Mouse (Mus musculus) CD8-positive naive resting alpha-beta T cell, adult 2 months (primary cell): ENCODE data around the gene Tram2.

Experiments
- DNase-seq, 2 experiments: peaks; one replicate each; pipeline ENCODE4 v3.0.0; 2022; ENCODE audit warnings: low read depth in 2 of 2, low spot score in 2 of 2

The Tram2 gene

DNA sequence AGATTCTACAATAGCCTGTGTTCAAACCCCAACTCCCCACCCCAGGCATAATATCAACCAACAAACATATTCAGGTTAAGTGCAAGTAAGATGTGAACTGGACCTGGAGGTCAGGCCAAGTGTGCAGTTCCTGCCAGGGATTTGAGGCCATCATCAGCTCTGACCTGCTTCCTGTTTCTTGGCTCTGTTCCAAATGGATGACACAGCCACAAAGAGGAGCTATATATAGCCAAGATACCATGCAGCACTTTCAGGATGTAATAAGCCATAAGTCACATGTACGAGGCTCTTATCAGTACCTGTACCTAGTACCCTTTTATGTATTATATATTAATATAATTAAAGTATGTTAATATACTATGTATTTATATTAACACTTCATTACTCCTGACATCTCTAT lies 10.5 kb downstream of the Tram2 start:
- DNase-seq: no peak

GRCm38 (mm10) chr1:21067536-21068221 lies 11.3 kb downstream of the Tram2 start:
- no peak for DNase-seq

- DNase-seq: no peak
Measured at GRCm38 (mm10) chr1:21064153-21064552, 14.9 kb downstream of the Tram2 start.

GRCm38 (mm10) chr1:21059385-21060109 lies 19.5 kb downstream of the Tram2 start:
- no peak for DNase-seq

DNA sequence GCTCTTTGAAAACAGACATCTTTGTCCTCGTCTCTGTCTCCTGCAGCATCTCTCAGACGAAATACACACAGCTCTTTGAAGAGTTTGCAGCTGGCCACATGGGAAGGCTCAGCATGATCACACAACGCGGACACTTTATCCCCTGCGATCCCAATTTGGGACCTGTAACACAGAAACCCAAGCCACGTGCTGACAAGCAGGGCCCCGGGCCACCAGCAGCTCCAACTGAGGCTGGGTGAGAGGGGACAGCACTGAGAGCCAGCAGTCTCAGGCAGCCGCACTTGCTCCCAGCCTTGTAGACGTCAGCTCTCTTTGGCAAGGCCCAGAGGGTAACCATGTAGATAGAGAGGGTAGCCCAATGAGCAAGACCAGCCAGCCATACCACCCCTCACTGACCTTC lies 26.0 kb downstream of the Tram2 start:
- DNase-seq: no peak

- no peak for DNase-seq
Measured at GRCm38 (mm10) chr1:21052608-21053007, 26.4 kb downstream of the Tram2 start.

GRCm38 (mm10) chr1:21052132-21052545 lies 26.9 kb downstream of the Tram2 start:
- DNase-seq: no peak

GRCm38 (mm10) chr1:21049005-21049404 lies 30.0 kb downstream of the Tram2 start:
- DNase-seq: no peak

- DNase-seq: no peak
Measured at GRCm38 (mm10) chr1:21048402-21048801, 30.6 kb downstream of the Tram2 start.

DNA sequence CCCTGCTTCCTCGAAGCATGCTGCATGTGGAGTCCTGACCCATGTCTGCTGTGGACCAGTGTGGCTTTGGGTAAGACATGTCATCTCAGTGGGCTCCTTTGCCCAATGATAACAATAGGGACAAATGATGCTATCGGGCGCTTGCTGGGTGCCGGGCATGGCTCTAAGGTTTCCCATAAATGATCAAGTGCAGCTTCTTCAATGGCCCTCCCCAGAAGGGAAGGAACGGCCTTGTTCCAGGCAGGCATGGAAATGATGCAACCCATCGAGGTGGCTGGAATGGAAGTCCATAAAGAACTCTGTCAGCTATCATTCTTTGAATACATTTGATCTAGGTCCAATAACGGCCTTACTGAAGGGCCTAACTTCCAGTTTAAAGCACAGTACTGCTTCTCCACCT lies 36.6 kb downstream of the Tram2 start:
- DNase-seq: no peak

DNA sequence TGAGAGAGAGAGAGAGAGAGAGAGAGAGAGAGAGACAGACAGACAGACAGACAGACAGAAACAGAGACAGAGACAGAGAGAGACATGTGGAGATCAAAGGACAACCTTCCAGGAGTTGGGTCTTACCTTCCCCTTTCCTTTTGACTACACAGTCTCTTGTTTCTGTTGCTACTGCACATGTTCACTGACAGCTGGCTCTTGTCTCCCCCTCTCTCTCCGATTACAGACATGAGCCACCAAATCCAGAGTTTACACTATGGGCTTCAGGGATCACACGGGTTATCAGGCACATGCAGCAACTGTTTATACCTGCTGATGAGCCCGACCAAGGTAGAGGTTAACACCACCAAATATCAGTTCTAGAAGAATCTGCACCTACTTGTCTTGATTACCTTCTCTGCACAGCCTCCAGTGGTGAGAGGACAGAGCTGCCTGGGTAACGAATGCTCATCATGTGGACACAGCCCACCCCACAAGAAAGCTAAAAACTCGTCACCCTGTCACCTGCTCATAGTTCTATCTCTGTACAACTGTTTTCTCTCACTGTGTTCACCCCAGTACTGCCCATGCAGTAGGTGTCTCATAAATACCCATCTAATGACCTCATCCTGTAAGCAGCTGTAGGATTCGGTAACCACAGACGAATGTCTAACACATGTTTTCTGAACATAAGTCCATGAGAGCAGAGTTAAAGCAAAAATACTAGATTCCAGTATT lies 38.3 kb downstream of the Tram2 start:
- DNase-seq: no peak

GRCm38 (mm10) chr1:21040173-21040572 lies 38.9 kb downstream of the Tram2 start:
- DNase-seq: no peak

DNA sequence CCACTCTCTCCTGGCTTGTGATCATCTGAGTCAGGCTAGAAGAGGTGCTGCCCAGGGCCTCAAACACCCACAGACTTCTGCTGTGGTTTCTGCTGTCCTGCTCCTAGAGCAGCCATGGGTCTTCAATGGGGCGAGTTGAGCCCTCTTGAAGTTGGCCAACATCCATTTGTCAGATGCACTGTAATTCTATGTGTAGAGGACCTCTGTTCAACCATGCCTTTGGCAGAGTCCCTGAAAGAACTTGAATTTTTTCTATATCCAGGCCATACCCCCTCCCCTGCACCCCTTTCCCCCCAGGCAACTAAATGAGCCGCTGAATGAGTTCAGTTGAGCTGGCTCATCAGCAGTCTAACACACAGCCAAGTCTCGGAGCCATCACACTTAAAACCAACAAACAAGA lies 39.5 kb downstream of the Tram2 start:
- DNase-seq: no peak

DNA sequence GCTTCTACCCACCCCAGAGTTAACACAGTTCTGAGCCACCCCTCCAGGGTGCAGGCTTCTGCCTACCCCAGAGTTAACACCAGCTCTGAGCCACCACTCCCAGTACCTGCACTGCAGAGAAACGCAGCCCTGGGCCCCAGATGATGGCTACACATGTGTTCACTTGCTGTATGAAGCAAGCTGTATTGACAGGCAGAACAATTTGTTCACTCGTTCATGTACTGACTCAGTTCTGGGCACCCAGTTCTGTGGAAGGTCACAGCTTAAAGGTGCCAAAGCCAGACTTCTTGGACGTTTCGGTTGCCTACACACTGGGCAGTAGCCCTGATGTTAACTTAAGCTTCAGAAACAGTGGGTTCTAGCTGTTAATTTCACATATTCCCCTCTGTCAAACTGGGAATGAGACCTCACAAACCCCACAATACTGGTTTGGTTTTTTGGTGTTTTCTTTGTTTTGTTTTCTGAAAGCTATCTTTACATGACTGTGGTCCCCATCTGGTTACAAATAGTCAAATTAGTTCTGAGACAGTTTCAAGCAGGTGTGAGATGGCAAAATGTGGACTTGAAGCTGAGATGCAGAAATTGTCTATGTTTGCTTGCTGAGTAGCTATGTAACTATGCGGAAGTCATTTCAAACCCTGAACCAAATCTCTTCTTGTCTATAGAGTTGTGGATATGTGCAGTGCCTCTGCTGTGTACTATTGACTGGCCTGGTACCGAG lies 41.0 kb downstream of the Tram2 start:
- DNase-seq: no peak

DNA sequence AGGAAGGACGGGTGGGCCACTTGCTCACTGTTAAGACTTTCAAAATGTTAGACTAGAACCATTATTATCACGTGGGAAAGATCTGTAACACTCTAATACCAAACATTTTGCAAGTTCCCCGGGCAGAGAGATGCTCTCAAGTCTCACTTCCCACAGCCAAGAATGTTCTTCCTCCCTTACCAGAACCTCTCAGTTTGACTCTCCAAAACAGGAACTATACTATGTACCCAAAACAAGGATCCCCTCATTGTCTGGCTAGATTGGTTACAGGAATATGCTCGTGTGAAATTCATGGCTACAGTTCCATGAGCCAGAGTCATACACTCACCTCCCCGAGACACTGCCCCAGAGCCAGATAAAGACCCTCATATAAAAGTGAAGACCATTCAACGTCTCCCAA lies 43.2 kb downstream of the Tram2 start:
- no peak for DNase-seq

DNA sequence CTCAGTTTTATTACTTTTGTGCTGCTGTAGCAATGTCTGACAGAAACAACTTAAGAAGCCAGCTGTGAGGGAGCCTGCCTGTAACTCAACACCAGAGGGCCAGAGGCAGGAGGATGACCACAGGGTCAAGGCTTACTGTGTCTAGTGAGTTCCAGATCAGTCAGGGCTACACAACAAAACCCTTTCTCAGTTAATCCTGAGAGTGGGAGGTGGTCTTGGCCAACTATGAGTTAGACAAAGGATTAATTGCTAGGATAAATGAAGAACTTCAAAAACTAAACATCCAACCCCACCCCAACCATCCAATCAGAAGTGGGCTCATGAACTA lies 45.3 kb downstream of the Tram2 start:
- no peak for DNase-seq

- DNase-seq: no peak
Measured at GRCm38 (mm10) chr1:21033065-21033791, 45.8 kb downstream of the Tram2 start.

DNA sequence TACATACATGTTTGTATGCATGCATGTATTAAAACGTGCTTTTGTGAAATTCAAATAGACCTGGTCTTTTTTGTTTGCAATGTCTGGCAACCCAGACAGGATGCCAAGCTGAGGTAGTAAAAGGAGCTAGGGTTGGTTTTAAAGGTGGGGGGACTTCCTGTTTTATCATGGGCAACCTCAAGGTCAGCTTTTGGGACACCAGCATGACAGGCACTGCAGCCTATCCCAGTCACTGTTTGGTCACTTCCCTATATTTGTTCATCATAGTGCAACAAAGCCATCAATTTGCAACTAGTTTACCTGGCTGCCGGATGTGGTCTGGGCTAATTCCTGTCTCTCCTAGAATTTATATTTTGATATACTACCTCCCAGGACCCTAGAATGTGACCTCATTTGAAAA lies 47.4 kb downstream of the Tram2 start:
- no peak for DNase-seq

DNA sequence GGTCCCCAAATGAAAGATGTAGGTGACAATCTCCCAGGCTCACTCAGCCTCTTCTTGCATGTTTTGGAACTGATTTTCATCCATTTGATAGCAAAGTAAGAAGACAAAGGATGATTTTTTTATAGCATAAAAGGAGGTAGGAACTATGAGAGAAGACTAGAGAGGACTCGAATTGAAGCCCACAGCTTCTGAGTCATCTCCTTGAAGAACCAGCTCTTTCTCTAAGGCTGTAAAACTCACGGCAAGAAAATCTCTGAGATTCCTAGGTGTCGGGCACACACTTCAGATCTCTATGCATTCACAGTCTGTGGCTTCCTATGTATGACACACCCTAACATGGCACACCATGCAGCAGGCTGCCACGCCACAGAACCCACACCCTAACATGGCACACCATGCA lies 50.0 kb downstream of the Tram2 start:
- DNase-seq: no peak

DNA sequence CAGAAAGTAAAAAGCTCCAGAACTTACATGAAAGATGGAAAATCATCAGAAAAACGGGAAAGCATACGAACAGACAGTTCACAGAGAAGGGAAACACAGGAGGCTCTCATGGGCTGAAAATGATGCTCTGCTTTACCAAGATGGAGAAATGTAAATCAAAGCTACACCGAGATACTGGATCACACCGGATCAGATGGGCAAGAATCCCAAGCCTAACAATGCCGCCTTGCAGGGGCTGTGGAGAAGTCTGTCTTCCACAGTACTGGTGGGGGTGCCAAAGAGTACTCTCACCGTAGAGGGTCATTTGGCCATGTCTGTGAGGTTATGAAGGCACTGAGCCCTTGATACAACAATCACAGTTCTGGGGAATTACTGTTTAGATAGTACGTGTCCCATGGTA lies 52.5 kb downstream of the Tram2 start:
- DNase-seq: no peak

DNA sequence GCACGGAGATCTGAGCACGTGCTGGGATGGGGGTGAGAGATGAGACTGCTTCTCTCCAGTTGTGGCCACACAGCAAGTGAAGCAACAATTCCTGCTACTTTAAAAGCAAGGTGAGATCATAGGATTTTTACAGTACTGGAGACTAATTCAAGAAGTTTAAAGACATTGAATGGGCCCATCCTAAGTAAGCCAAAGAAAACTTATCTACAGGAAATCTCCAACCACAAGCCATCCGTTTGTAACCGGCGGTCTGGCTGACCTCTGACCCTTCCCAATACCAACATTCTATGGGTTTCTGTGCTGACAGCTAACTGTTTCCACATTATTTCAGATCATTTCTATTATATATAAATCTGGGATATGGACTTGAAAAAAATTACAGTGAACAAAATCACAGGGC lies 53.8 kb downstream of the Tram2 start:
- DNase-seq: no peak
